Mouse (Mus musculus): ENCODE results near the gene Sp2. TPM values are rescaled to one million over a fixed set of nuclear protein-coding genes. Genes with fewer than 3 reads are reported as not detected.

Gene Sp2
- polyA plus RNA-seq, 1 experiment from 2014 or later, result 15.2 TPM

GRCm38 (mm10) chr11:97021121-97021765 is 38.5 kb upstream of the Sp2 start:
- DNase-seq (ENCODE audit: low spot score) (no peak), ATAC-seq (ENCODE audit: low read depth) (no peak; the same call in 1 of the 2 replicates)
- H3K4me1 ChIP-seq (ENCODE audit: control insufficient read depth, insufficient read depth, low read length), result peaks cover 14% of the 10 kb centered on the region
- H3K9me3 ChIP-seq (ENCODE audit: control insufficient read depth, low read length), result no peaks in the 10 kb centered on the region
- peaks cover 85% of the 10 kb centered on the region for H3K27me3 ChIP-seq (replicated peaks; ENCODE audit: control insufficient read depth, insufficient read depth, low read length)
- H3K9ac ChIP-seq (ENCODE audit: low read depth, low read length), result peak overlapping the region; percentile 61
- H3K36me3 ChIP-seq (ENCODE audit: control insufficient read depth, insufficient read depth, low read length), result no peaks in the 10 kb centered on the region
- H3K27ac ChIP-seq (replicated peaks; ENCODE audit: low read depth, low read length), result no peak overlapping the region
- WGBS, result under 1% methylated on average over 17 of the region's 27 CpGs
- H3K4me3 ChIP-seq (ENCODE audit: low read depth, low read length), result peak overlapping the region; percentile 56
- peak overlapping the region; percentile 88 for H3K4me2 ChIP-seq (ENCODE audit: low read depth, low read length)

GRCm38 (mm10) chr11:97019345-97019708 is 36.6 kb upstream of the Sp2 start:
- ATAC-seq (ENCODE audit: low read depth) (no peak), DNase-seq (ENCODE audit: low spot score) (no peak)
- no peaks in the 10 kb centered on the region for H3K36me3 ChIP-seq (ENCODE audit: control insufficient read depth, insufficient read depth, low read length)
- no peaks in the 10 kb centered on the region for H3K9me3 ChIP-seq (ENCODE audit: control insufficient read depth, low read length)
- H3K4me1 ChIP-seq (ENCODE audit: control insufficient read depth, insufficient read depth, low read length), result peaks cover 7% of the 10 kb centered on the region
- H3K4me3 ChIP-seq (ENCODE audit: low read depth, low read length), result peak overlapping the region; percentile 41
- WGBS, result 1% methylated on average over 12 of the region's 13 CpGs
- no peak overlapping the region for H3K27ac ChIP-seq (replicated peaks; ENCODE audit: low read depth, low read length)
- H3K27me3 ChIP-seq (replicated peaks; ENCODE audit: control insufficient read depth, insufficient read depth, low read length), result peaks cover 95% of the 10 kb centered on the region
- H3K9ac ChIP-seq (ENCODE audit: low read depth, low read length), result no peak overlapping the region
- peak overlapping the region; percentile 56 for H3K4me2 ChIP-seq (ENCODE audit: low read depth, low read length)

GRCm38 (mm10) chr11:97018583-97019344 is 36.0 kb upstream of the Sp2 start:
- H3K27me3 ChIP-seq (replicated peaks; ENCODE audit: control insufficient read depth, insufficient read depth, low read length), result peaks cover 95% of the 10 kb centered on the region
- no peaks in the 10 kb centered on the region for H3K36me3 ChIP-seq (ENCODE audit: control insufficient read depth, insufficient read depth, low read length)
- peak overlapping the region; percentile 55 for H3K9ac ChIP-seq (ENCODE audit: low read depth, low read length)
- DNase-seq (ENCODE audit: low spot score), result no peak
- peak overlapping the region; percentile 41 for H3K4me3 ChIP-seq (ENCODE audit: low read depth, low read length)
- H3K4me1 ChIP-seq (ENCODE audit: control insufficient read depth, insufficient read depth, low read length), result peaks cover 7% of the 10 kb centered on the region
- no peak overlapping the region for H3K27ac ChIP-seq (replicated peaks; ENCODE audit: low read depth, low read length)
- WGBS, result 1% methylated on average over 38 of the region's 68 CpGs
- H3K4me2 ChIP-seq (ENCODE audit: low read depth, low read length), result peak overlapping the region; percentile 56
- no peaks in the 10 kb centered on the region for H3K9me3 ChIP-seq (ENCODE audit: control insufficient read depth, low read length)
- ATAC-seq (ENCODE audit: low read depth), result no peak

- Histone ChIP-seq H3K36me3 (ENCODE audit: control insufficient read depth, insufficient read depth, low read length) (no peaks in the 10 kb centered on the region), H3K27ac (replicated peaks; ENCODE audit: low read depth, low read length) (no peak overlapping the region), H3K27me3 (replicated peaks; ENCODE audit: control insufficient read depth, insufficient read depth, low read length) (peaks cover 91% of the 10 kb centered on the region), H3K9ac (ENCODE audit: low read depth, low read length) (0 out of 2 replicates have a peak overlapping the region, but pooled peaks have one; percentile 55), H3K9me3 (ENCODE audit: control insufficient read depth, low read length) (no peaks in the 10 kb centered on the region), H3K4me3 (ENCODE audit: low read depth, low read length) (peak overlapping the region; percentile 41), H3K4me1 (ENCODE audit: control insufficient read depth, insufficient read depth, low read length) (peaks cover 7% of the 10 kb centered on the region), H3K4me2 (ENCODE audit: low read depth, low read length) (peak overlapping the region; percentile 56)
- no peak for DNase-seq (ENCODE audit: low spot score)
- ATAC-seq (ENCODE audit: low read depth), result no peak
- under 1% methylated on average over 36 of the region's 36 CpGs for WGBS
Measured at GRCm38 (mm10) chr11:97017696-97018582, 35.2 kb upstream of the Sp2 start.

- WGBS, result 34% methylated on average over 8 of the region's 8 CpGs
- H3K27me3 ChIP-seq (replicated peaks; ENCODE audit: control insufficient read depth, insufficient read depth, low read length), result peaks cover 59% of the 10 kb centered on the region
- H3K4me2 ChIP-seq (ENCODE audit: low read depth, low read length), result no peak within 1 kb of the TSS
- no peak for ATAC-seq (ENCODE audit: low read depth)
- H3K4me3 ChIP-seq (ENCODE audit: low read depth, low read length), result no peak within 1 kb of the TSS
- no peaks in the 10 kb centered on the region for H3K9me3 ChIP-seq (ENCODE audit: control insufficient read depth, low read length)
- H3K4me1 ChIP-seq (ENCODE audit: control insufficient read depth, insufficient read depth, low read length), result no peaks in the 10 kb centered on the region
- no peak within 1 kb of the TSS for H3K9ac ChIP-seq (ENCODE audit: low read depth, low read length)
- DNase-seq (ENCODE audit: low spot score), result peak; percentile 33
- no peaks in the 10 kb centered on the region for H3K36me3 ChIP-seq (ENCODE audit: control insufficient read depth, insufficient read depth, low read length)
- no peak within 1 kb of the TSS for H3K27ac ChIP-seq (replicated peaks; ENCODE audit: low read depth, low read length)
Measured at GRCm38 (mm10) chr11:97013121-97013670, 30.4 kb upstream of the Sp2 start, which contains the start of gene Sp6. Sp6 (plus strand) TSS chr11:97013394.

- Histone ChIP-seq H3K9me3 (ENCODE audit: control insufficient read depth, low read length) (no peaks in the 10 kb centered on the region), H3K4me2 (ENCODE audit: low read depth, low read length) (no peak overlapping the region), H3K27ac (replicated peaks; ENCODE audit: low read depth, low read length) (no peak overlapping the region), H3K36me3 (ENCODE audit: control insufficient read depth, insufficient read depth, low read length) (no peaks in the 10 kb centered on the region), H3K27me3 (replicated peaks; ENCODE audit: control insufficient read depth, insufficient read depth, low read length) (peaks cover 29% of the 10 kb centered on the region), H3K4me3 (ENCODE audit: low read depth, low read length) (no peak overlapping the region), H3K4me1 (ENCODE audit: control insufficient read depth, insufficient read depth, low read length) (no peaks in the 10 kb centered on the region), H3K9ac (ENCODE audit: low read depth, low read length) (no peak overlapping the region)
- 47% methylated on average over 8 of the region's 8 CpGs for WGBS
- no peak for DNase-seq (ENCODE audit: low spot score)
- ATAC-seq (ENCODE audit: low read depth), result no peak
Measured at GRCm38 (mm10) chr11:97009198-97009790, 26.5 kb upstream of the Sp2 start.

- Histone ChIP-seq H3K4me2 (ENCODE audit: low read depth, low read length) (no peak overlapping the region), H3K4me3 (ENCODE audit: low read depth, low read length) (no peak overlapping the region), H3K4me1 (ENCODE audit: control insufficient read depth, insufficient read depth, low read length) (no peaks in the 10 kb centered on the region), H3K9me3 (ENCODE audit: control insufficient read depth, low read length) (no peaks in the 10 kb centered on the region), H3K36me3 (ENCODE audit: control insufficient read depth, insufficient read depth, low read length) (no peaks in the 10 kb centered on the region), H3K9ac (ENCODE audit: low read depth, low read length) (no peak overlapping the region), H3K27me3 (replicated peaks; ENCODE audit: control insufficient read depth, insufficient read depth, low read length) (peaks cover 19% of the 10 kb centered on the region), H3K27ac (replicated peaks; ENCODE audit: low read depth, low read length) (no peak overlapping the region)
- no peak for DNase-seq (ENCODE audit: low spot score)
- ATAC-seq (ENCODE audit: low read depth), result no peak
- 54% methylated on average over 9 of the region's 9 CpGs for WGBS
Measured at GRCm38 (mm10) chr11:97007093-97007794, 24.5 kb upstream of the Sp2 start.
